Mouse (Mus musculus): ENCODE data around the gene Grip1. TPM values are rescaled to one million over a fixed set of nuclear protein-coding genes. Genes with fewer than 3 reads are reported as not detected.

The Grip1 gene
- polyA plus RNA-seq, 1 experiment from 2014 or later, result 19.8 TPM

DNA sequence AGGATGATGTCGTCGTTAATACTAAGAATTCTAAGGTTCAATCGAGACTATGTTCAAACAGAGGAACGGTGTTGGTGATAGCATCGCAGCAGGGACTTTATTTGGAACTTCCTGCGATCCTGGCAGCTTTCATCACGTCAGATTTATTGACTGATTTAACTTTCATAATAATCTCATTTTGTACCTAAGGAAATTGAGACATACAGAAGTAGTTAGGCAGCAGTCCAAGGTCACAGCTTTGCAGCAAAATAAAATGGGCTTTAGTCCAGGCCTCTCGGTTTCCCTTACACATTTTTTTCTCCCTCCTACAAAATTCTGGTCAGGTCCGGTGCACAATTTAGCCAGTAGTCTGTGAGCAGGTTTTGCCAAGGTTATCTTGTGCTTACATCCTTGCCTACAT is 178.3 kb downstream of the Grip1 start:
- no peak overlapping the region for H3K9ac ChIP-seq
- no peaks in the 10 kb centered on the region for H3K27me3 ChIP-seq
- no peak overlapping the region for H3K4me2 ChIP-seq
- 86% methylated on average over 9 of the region's 9 CpGs for WGBS
- ATAC-seq (ENCODE audit: low read depth), result no peak
- H3K4me1 ChIP-seq (replicated peaks), result peaks cover 22% of the 10 kb centered on the region
- H3K9me3 ChIP-seq, result no peaks in the 10 kb centered on the region
- no peaks in the 10 kb centered on the region for H3K36me3 ChIP-seq
- no peak overlapping the region for H3K27ac ChIP-seq (replicated peaks)
- H3K4me3 ChIP-seq, result no peak overlapping the region

DNA sequence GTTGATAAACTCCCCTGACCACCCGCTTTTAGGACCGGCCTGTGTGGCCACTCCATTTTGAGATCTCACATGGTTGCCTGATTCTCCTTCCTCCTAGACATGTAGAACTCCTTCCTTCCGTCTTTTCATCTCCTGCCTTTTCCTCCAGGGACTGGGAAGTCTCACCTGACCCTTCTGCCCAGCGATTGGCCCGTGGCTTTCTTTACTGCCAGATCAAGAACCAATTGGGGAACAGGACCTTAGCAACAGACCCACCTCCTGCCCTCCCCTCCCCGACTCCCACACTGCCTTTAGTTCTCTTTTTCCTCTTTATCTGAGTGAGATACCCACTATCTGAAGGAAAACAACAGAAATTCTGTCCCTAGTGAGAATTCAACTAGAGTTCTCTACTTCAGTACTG is 180.9 kb downstream of the Grip1 start:
- no peak overlapping the region for H3K27ac ChIP-seq (replicated peaks)
- ATAC-seq (ENCODE audit: low read depth), result no peak
- 74% methylated on average over 6 of the region's 6 CpGs for WGBS
- no peak overlapping the region for H3K4me2 ChIP-seq
- no peak overlapping the region for H3K9ac ChIP-seq
- no peaks in the 10 kb centered on the region for H3K36me3 ChIP-seq
- no peaks in the 10 kb centered on the region for H3K27me3 ChIP-seq
- H3K9me3 ChIP-seq, result no peaks in the 10 kb centered on the region
- no peak overlapping the region for H3K4me3 ChIP-seq
- H3K4me1 ChIP-seq (replicated peaks), result peaks cover 29% of the 10 kb centered on the region

DNA sequence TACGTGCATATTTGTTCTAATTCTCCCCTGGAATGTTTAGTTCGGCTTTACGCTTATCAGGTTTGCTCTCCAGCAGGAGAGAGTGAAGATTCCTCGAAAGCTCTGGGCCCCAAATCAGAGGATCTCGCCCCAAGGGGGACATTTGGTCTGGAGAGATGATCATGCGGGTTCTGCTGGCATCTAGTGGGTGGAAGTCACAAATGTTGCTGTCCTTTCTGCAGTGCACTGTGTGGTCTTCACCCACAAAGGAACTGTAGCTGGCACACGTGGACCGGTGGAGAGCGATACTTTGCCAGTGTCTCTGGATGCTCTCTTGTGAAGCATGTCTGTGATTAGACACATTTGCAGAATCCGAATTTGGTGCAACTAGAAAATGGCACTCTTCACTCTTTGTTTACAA is 186.9 kb downstream of the Grip1 start:
- Histone ChIP-seq H3K4me1 (replicated peaks) (peaks cover 25% of the 10 kb centered on the region), H3K4me2 (no peak overlapping the region)
- no peak for ATAC-seq (ENCODE audit: low read depth)

DNA sequence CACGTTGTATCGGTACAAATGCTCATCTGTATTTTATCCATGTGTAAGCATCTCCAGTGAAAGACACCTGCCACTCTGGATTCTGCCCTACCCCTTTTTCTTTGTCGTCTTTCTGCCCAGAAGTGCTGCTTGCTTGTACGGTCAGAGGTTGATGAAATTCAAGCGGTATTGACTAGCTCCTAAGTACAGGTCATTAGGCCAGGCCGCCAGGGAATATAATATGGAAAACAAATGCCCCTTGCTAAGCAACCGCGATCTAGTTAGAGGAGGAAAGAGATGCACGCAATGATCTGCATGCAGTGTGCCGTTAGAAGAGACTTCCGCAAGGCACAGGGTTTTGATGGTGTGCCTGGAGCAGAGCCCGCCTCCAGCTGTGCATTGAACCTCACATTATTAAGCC is 187.4 kb downstream of the Grip1 start:
- Histone ChIP-seq H3K27me3 (no peaks in the 10 kb centered on the region), H3K4me1 (replicated peaks) (peaks cover 29% of the 10 kb centered on the region), H3K36me3 (no peaks in the 10 kb centered on the region), H3K4me3 (no peak overlapping the region), H3K27ac (replicated peaks) (no peak overlapping the region), H3K9ac (no peak overlapping the region), H3K9me3 (no peaks in the 10 kb centered on the region), H3K4me2 (no peak overlapping the region)
- 63% methylated on average over 12 of the region's 12 CpGs for WGBS
- no peak for ATAC-seq (ENCODE audit: low read depth)

More for the DNA sequence above, 186.9 kb downstream of the Grip1 start:
- Histone ChIP-seq H3K4me3 (no peak overlapping the region), H3K27me3 (no peaks in the 10 kb centered on the region), H3K9me3 (no peaks in the 10 kb centered on the region), H3K27ac (replicated peaks) (no peak overlapping the region), H3K36me3 (no peaks in the 10 kb centered on the region), H3K9ac (no peak overlapping the region)
- WGBS, result 78% methylated on average over 10 of the region's 10 CpGs

DNA sequence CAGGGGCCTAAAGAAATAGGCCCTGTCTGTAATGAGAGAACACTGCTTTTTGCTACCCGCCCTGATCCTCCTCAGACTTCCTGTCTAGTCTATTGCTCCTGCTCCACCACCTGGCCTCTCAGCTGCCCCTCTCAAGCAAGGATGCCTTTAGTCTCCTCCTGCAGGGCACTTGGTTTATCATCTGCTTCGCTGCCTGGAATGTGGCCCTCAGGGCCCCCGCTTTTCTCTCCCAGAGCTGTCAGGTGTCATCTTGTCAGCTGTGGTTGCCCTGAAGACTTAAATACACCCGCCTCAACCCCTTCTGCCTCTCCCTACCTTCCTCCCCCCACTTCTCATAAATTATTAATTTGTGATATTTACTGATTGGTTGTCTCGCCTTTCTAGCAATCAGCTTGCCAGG is 190.7 kb downstream of the Grip1 start:
- no peaks in the 10 kb centered on the region for H3K27me3 ChIP-seq
- no peaks in the 10 kb centered on the region for H3K36me3 ChIP-seq
- no peak overlapping the region for H3K4me3 ChIP-seq
- no peak for ATAC-seq (ENCODE audit: low read depth)
- H3K9me3 ChIP-seq, result no peaks in the 10 kb centered on the region
- no peak overlapping the region for H3K27ac ChIP-seq (replicated peaks)
- 48% methylated on average over 5 of the region's 5 CpGs for WGBS
- H3K4me2 ChIP-seq, result no peak overlapping the region
- no peak overlapping the region; the same call in 1 of the 2 replicates for H3K9ac ChIP-seq
- peaks cover 26% of the 10 kb centered on the region for H3K4me1 ChIP-seq (replicated peaks)

DNA sequence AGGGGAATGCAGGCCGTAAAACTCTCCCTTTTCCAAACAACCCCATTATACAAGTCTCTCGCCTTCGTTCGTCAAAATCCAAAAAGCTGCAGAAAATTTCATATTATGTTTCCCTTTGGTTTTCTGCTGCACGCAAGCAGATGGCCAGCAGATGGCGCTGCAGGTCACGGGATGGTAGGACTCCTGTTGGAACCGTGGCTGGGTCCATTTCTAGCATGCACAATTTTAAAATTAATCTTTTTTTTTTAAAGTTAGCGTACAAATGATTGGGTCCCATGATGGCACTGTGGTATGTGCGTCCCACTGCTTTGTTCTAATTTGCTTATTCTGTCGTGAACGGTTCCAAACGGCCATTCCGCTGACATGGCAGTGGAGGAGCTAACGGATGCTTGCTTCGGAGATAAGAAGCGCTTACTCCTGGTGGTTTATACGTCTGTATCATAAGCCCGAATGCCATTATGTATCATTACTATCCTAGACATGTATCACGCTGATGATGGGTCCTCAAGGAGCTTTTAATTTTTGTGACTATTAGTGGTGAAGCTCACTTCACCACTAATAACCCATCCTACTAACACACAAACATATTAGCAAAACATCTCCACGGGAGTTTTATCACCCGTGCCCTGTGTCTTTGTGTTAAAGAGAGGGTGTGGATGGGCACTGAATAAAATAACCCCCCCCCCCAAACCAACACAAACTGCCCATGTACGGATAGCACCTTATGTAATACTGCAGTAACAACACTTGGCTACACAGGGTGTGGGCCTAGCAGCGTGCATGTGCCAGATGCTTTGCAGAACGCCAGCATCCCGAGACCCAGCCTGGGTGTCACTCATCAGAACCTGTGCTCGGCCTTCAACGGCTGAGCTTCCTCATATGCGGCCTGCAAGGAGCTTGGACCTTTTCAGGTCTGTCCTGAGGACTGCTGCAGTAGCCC is 193.1 kb downstream of the Grip1 start:
- no peak overlapping the region for H3K27ac ChIP-seq (replicated peaks)
- ATAC-seq (ENCODE audit: low read depth), result peak; percentile 52; the same call in 1 of the 2 replicates
- no peak overlapping the region for H3K9ac ChIP-seq
- no peaks in the 10 kb centered on the region for H3K9me3 ChIP-seq
- H3K4me3 ChIP-seq, result no peak overlapping the region
- H3K36me3 ChIP-seq, result no peaks in the 10 kb centered on the region
- no peaks in the 10 kb centered on the region for H3K27me3 ChIP-seq
- peaks cover 29% of the 10 kb centered on the region for H3K4me1 ChIP-seq (replicated peaks)
- H3K4me2 ChIP-seq, result no peak overlapping the region
- 54% methylated on average over 29 of the region's 29 CpGs for WGBS

DNA sequence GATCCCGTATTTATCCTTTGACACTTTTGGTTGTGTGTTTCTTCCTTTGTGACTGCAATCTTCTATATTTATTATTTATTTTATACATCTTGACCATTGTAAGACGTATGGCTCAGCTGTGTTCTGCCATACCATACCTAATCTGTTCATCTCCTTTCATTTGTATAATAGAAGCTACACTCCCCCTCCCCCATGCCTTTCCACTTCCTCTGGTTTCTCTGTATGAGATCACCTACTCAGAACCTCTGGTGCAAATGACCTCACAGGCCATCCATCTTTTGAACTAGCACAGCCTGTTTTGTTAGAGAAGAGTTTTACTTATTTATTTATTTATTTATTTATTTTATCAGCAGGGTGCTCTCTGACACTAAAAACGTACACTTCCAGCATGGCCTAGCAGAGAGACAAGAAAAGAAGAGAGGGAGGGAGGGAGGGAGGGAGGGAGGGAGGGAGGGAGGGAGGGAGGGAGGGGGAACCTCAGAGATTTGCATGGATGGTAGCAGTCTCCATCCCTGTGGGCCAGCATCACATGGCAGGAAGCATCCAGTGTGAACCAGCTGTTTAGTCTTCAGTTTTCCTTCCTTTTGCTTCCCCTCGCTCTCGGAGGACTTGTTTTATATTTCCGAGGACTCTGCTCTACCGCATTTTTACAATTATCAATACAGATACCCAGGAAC is 207.2 kb downstream of the Grip1 start:
- Histone ChIP-seq H3K9ac (no peak overlapping the region), H3K9me3 (no peaks in the 10 kb centered on the region), H3K4me2 (no peak overlapping the region), H3K4me1 (replicated peaks) (peaks cover 22% of the 10 kb centered on the region), H3K27ac (replicated peaks) (0 out of 2 replicates have a peak overlapping the region, but pooled peaks have one; percentile 56), H3K36me3 (no peaks in the 10 kb centered on the region), H3K27me3 (no peaks in the 10 kb centered on the region), H3K4me3 (no peak overlapping the region)
- WGBS, result 49% methylated on average over 7 of the region's 7 CpGs
- ATAC-seq (ENCODE audit: low read depth), result peak; percentile 52

DNA sequence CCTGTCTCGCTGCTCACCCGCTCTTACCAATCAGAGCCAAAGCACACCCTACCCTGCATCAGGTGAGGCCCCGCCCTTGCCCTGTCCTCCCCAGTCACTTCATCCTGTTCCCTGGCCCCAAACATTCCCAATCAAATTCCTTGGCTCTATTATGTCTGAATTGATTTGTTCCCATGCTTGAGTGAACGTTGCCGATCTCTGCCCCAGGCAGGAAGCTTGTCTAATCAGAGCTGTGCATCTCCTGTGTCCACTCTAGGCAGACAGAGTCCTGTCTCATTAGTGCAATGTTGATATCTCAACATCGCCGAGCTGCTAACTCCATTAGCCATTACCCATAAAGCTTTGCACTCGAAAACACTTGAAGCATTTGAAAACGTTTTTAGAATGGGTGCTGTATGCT is 210.0 kb downstream of the Grip1 start:
- H3K4me1 ChIP-seq (replicated peaks), result peaks cover 28% of the 10 kb centered on the region
- 70% methylated on average over 9 of the region's 9 CpGs for WGBS
- no peaks in the 10 kb centered on the region for H3K27me3 ChIP-seq
- no peak overlapping the region for H3K4me3 ChIP-seq
- no peaks in the 10 kb centered on the region for H3K36me3 ChIP-seq
- no peak for ATAC-seq (ENCODE audit: low read depth)
- no peak overlapping the region for H3K9ac ChIP-seq
- no peak overlapping the region for H3K4me2 ChIP-seq
- H3K9me3 ChIP-seq, result no peaks in the 10 kb centered on the region
- no peak overlapping the region for H3K27ac ChIP-seq (replicated peaks)

DNA sequence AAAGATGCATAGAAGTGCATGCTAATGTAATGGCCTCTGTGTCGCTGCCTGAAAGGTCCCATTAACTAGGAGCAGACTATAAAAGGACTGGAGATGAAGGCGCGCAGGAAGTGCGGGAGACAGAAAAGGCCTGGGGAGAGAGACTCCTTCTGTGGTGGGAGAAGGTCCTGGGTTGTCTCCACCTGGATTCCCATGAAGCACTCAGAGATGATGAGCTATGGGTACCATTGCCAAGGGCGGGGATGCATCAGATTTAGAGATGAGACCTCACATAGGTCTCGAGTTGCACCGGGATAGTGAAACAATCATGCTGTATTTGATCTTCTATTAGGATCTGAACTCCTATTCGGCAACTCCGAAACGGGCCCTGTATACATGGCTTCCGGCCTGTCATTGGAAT is 212.8 kb downstream of the Grip1 start:
- Histone ChIP-seq H3K4me3 (no peak overlapping the region), H3K27ac (replicated peaks) (no peak overlapping the region), H3K36me3 (no peaks in the 10 kb centered on the region), H3K27me3 (no peaks in the 10 kb centered on the region), H3K4me1 (replicated peaks) (peaks cover 19% of the 10 kb centered on the region; the same call in 1 of the 2 replicates), H3K9me3 (no peaks in the 10 kb centered on the region), H3K4me2 (no peak overlapping the region), H3K9ac (no peak overlapping the region)
- WGBS, result 60% methylated on average over 11 of the region's 11 CpGs
- no peak for ATAC-seq (ENCODE audit: low read depth)

DNA sequence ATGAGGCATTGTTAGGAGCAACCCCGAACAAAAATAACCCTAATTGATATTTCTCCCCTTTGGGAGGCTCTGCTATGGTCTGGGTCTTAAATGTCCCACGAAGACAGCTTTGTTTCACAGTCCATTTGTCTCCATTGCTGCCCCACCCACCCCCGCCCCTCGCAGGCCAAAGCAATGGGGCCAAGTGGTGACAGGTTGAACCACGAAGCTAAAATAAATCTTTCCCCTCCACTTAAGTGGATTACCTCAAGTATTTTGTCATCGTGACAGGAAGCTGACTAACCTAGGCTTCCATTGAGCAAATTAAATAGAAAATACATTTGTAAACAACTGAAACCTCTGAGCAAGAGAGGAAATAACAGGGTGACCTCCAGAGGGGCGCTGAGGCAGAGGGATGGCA is 216.8 kb downstream of the Grip1 start:
- 27% methylated on average over 7 of the region's 7 CpGs for WGBS
- peaks cover 9% of the 10 kb centered on the region; the same call in 1 of the 2 replicates for H3K4me1 ChIP-seq (replicated peaks)
- H3K36me3 ChIP-seq, result no peaks in the 10 kb centered on the region
- H3K9ac ChIP-seq, result no peak overlapping the region
- H3K4me3 ChIP-seq, result no peak overlapping the region
- no peaks in the 10 kb centered on the region for H3K27me3 ChIP-seq
- H3K4me2 ChIP-seq, result no peak overlapping the region
- H3K9me3 ChIP-seq, result no peaks in the 10 kb centered on the region
- no peak for ATAC-seq (ENCODE audit: low read depth)
- H3K27ac ChIP-seq (replicated peaks), result no peak overlapping the region

DNA sequence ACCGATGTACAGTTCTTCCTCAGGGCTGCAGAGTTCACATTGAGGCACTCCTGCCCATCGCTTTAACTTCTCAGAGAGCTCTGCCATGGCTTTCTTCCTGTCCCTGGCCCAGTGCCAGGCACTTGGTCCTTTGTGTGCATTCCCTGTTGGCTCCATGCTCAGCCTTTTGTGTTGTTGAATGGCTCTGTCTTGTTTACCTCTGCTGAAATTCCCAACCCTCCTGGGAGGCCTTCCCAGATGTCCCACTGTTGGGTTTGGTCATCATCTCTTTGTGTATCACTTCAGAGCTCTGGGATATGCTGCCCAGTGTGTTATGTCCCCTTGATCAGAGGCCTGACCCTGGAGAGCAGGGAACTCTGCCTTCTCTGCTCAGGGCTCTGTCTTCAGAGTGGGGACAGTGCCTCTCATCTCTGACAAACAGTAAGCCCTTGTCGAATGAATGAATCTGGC is 230.8 kb downstream of the Grip1 start:
- no peaks in the 10 kb centered on the region for H3K27me3 ChIP-seq
- H3K4me1 ChIP-seq (replicated peaks), result peaks cover 44% of the 10 kb centered on the region
- peak overlapping the region; percentile 8; the same call in 1 of the 2 replicates for H3K9ac ChIP-seq
- no peak overlapping the region for H3K4me2 ChIP-seq
- no peaks in the 10 kb centered on the region for H3K36me3 ChIP-seq
- WGBS, result 26% methylated on average over 3 of the region's 3 CpGs
- ATAC-seq (ENCODE audit: low read depth), result peak; percentile 41
- H3K27ac ChIP-seq (replicated peaks), result peak overlapping the region; percentile 79
- no peak overlapping the region for H3K4me3 ChIP-seq
- no peaks in the 10 kb centered on the region for H3K9me3 ChIP-seq

DNA sequence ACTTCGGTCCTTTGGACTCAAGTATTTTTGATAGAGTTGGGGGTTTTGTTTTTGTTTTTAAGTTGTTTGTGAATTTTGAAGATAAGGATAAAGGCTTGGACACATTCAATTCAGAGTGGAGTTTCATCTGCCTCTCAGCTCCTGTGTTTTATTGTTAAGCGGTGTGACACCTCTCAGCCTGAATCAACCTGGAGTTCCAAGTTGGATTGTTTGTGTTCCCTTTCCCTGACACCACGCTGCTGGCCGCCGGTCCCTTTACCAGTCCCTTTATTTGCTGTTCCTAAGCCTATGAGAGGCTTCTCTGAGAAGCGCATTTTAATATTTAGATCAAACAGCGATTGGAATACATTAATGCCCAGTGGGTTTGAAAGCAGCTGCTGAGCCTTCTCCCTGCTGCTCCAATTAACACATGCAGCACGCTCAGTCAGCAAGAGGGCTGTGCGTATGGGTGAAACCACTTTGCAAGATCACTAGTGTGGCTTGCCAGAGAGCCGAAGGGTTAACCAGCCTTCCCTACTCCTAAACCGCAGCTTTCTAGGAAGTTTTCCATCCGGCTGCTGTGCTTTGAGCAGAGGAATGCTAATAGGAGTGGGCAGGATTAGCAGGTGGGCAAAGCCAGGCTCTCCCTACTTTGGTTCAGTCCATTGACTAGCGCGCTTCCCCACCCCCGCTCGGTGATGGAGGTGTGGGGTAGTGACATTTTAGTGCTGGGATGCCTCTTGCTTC is 237.9 kb downstream of the Grip1 start:
- H3K27me3 ChIP-seq, result no peaks in the 10 kb centered on the region
- 2% methylated on average over 16 of the region's 16 CpGs for WGBS
- peak overlapping the region; percentile 83 for H3K4me2 ChIP-seq
- peak; percentile 80 for ATAC-seq (ENCODE audit: low read depth)
- no peaks in the 10 kb centered on the region for H3K36me3 ChIP-seq
- peaks cover 70% of the 10 kb centered on the region for H3K4me1 ChIP-seq (replicated peaks)
- peak overlapping the region; percentile 81 for H3K27ac ChIP-seq (replicated peaks)
- H3K4me3 ChIP-seq, result peak overlapping the region; percentile 49
- no peaks in the 10 kb centered on the region for H3K9me3 ChIP-seq
- peak overlapping the region; percentile 72 for H3K9ac ChIP-seq
